Mouse (Mus musculus) neural tube, embryonic 14.5 days (tissue): Measurements from ENCODE around the gene L1cam. TPM values are rescaled to one million over a fixed set of nuclear protein-coding genes. Genes with fewer than 3 reads are reported as not detected.

ENCODE experiments used
- ATAC-seq: fragments of 200-750 bp; cut with Nextera tagmentation; 2 replicates; pipeline ENCODE4 v1.8.0; 2017; ENCODE audit warnings: low read depth, mild to moderate bottlenecking, moderate TSS enrichment, moderate library complexity
- H3K27ac ChIP-seq: fragments of 300-500 bp; sonication (generic); 2 replicates; pipeline ENCODE4 v1.5.1; 2014; ENCODE audit warnings: low read depth, mild to moderate bottlenecking, control low read depth, low read length, moderate library complexity, mixed read lengths
- H3K27me3 ChIP-seq: fragments of 300-500 bp; sonication (generic); 2 replicates; pipeline ENCODE4 v1.6.1; 2014; ENCODE audit warnings: low read length; ENCODE audit not compliant: control insufficient read depth, insufficient read depth
- H3K36me3 ChIP-seq: fragments of 300-500 bp; sonication (generic); 2 replicates; pipeline ENCODE4 v1.6.1; 2014; ENCODE audit warnings: low read length, mixed read lengths; ENCODE audit not compliant: control insufficient read depth, insufficient read depth
- H3K4me1 ChIP-seq: fragments of 300-500 bp; sonication (generic); 2 replicates; pipeline ENCODE4 v1.6.1; 2014; ENCODE audit warnings: low read length; ENCODE audit not compliant: control insufficient read depth, insufficient read depth
- H3K4me2 ChIP-seq: fragments of 300-500 bp; sonication (generic); 2 replicates; pipeline ENCODE4 v1.6.1; 2014; ENCODE audit warnings: mild to moderate bottlenecking, low read depth, low read length, control low read depth
- H3K4me3 ChIP-seq: fragments of 300-500 bp; sonication (generic); 2 replicates; pipeline ENCODE4 v1.5.1; 2014; ENCODE audit warnings: low read depth, low read length, control low read depth, mixed read lengths
- H3K9ac ChIP-seq: fragments of 300-500 bp; sonication (generic); replicated peaks from 2 replicates; pipeline ENCODE4 v1.6.1; 2014; ENCODE audit warnings: low read depth, mild to moderate bottlenecking, control low read depth, low read length, mixed read lengths
- H3K9me3 ChIP-seq: fragments of 300-500 bp; sonication (generic); 2 replicates; pipeline ENCODE4 v1.6.1; 2016; ENCODE audit warnings: low read length; ENCODE audit not compliant: control insufficient read depth
- WGBS: fragments of 180-500 bp; shearing (Covaris S2); extraction: QIAGEN DNeasy Blood & Tissue Kit; methylation state at CpG from one replicate; pipeline ENCODE4 v1.1.7; 2014; 5-methylcytosine and 5-hydroxymethylcytosine counted together
- polyA plus RNA-seq: library from polyadenylated mRNA; unstranded; fragments of >200 nt; fragmentation: Nextera tagmentation; extraction: Ambion mirVana; gene quantifications from 2 replicates; pipeline ENCODE4 v1.2.1, GENCODE M21; 2014

The L1cam gene
- polyA plus RNA-seq, 1 experiment from 2014 or later: 107 TPM

GRCm38 (mm10) chrX:73891551-73892152 lies 4.3 kb downstream of the L1cam start, which contains the start of gene Avpr2:
TSS of gene Avpr2 (plus strand) at chrX:73892102.
- WGBS: 79% methylated on average over 6 of the region's 6 CpGs
- no peaks in the 10 kb centered on the region for H3K36me3 ChIP-seq
- no peak for ATAC-seq
- no peak within 1 kb of the TSS for H3K4me3 ChIP-seq
- no peak within 1 kb of the TSS for H3K27ac ChIP-seq
- no peaks in the 10 kb centered on the region for H3K27me3 ChIP-seq
- no peak within 1 kb of the TSS for H3K9ac ChIP-seq
- H3K4me2 ChIP-seq: no peak within 1 kb of the TSS
- no peaks in the 10 kb centered on the region for H3K9me3 ChIP-seq
- no peaks in the 10 kb centered on the region for H3K4me1 ChIP-seq

GRCm38 (mm10) chrX:73881463-73881862 lies 14.4 kb downstream of the L1cam start:
- H3K4me3 ChIP-seq: no peak overlapping the region
- WGBS: 20% methylated on average over 6 of the region's 6 CpGs

GRCm38 (mm10) chrX:73881036-73881427 lies 14.9 kb downstream of the L1cam start:
- Histone ChIP-seq H3K27ac (peak overlapping the region; percentile 60), H3K4me1 (no peaks in the 10 kb centered on the region), H3K4me3 (peak overlapping the region; percentile 39), H3K4me2 (peak overlapping the region; percentile 59), H3K9ac (peak overlapping the region; percentile 63), H3K27me3 (no peaks in the 10 kb centered on the region), H3K36me3 (no peaks in the 10 kb centered on the region), H3K9me3 (no peaks in the 10 kb centered on the region)
- WGBS: 35% methylated on average over 13 of the region's 16 CpGs
- peak; percentile 44 for ATAC-seq

More at GRCm38 (mm10) chrX:73881463-73881862, 14.4 kb downstream of the L1cam start:
- Histone ChIP-seq H3K27me3 (no peaks in the 10 kb centered on the region), H3K27ac (peak overlapping the region; percentile 60; the same call in 1 of the 2 replicates), H3K36me3 (no peaks in the 10 kb centered on the region), H3K4me2 (peak overlapping the region; percentile 59; the same call in 1 of the 2 replicates), H3K9me3 (no peaks in the 10 kb centered on the region), H3K4me1 (no peaks in the 10 kb centered on the region), H3K9ac (no peak overlapping the region; the same call in 1 of the 2 replicates)
- ATAC-seq: peak; percentile 19; the same call in 1 of the 2 replicates

- 16% methylated on average over 35 of the region's 48 CpGs for WGBS
- Histone ChIP-seq H3K27me3 (no peaks in the 10 kb centered on the region), H3K4me2 (peak overlapping the region; percentile 59), H3K36me3 (no peaks in the 10 kb centered on the region), H3K9ac (peak overlapping the region; percentile 63), H3K9me3 (no peaks in the 10 kb centered on the region), H3K4me1 (no peaks in the 10 kb centered on the region), H3K4me3 (peak overlapping the region; percentile 39), H3K27ac (peak overlapping the region; percentile 60)
- peak; percentile 67 for ATAC-seq
These were observed 15.5 kb downstream of the L1cam start for GRCm38 (mm10) chrX:73880194-73881035.

GRCm38 (mm10) chrX:73877014-73877413 lies 18.9 kb downstream of the L1cam start:
- no peaks in the 10 kb centered on the region for H3K4me1 ChIP-seq
- no peak overlapping the region for H3K27ac ChIP-seq
- whole genome bisulfite sequencing: 77% methylated on average over 1 of the region's 1 CpGs
- no peaks in the 10 kb centered on the region for H3K36me3 ChIP-seq
- H3K4me3 ChIP-seq: no peak overlapping the region
- H3K4me2 ChIP-seq: peak overlapping the region; percentile 1; the same call in 1 of the 2 replicates
- no peak overlapping the region for H3K9ac ChIP-seq
- H3K9me3 ChIP-seq: no peaks in the 10 kb centered on the region
- no peaks in the 10 kb centered on the region for H3K27me3 ChIP-seq
- no peak for ATAC-seq

GRCm38 (mm10) chrX:73875881-73876280 lies 20.0 kb downstream of the L1cam start:
- 76% methylated on average over 2 of the region's 2 CpGs for WGBS
- no peak overlapping the region for H3K27ac ChIP-seq
- H3K4me3 ChIP-seq: no peak overlapping the region
- no peaks in the 10 kb centered on the region for H3K4me1 ChIP-seq
- no peaks in the 10 kb centered on the region for H3K36me3 ChIP-seq
- no peaks in the 10 kb centered on the region for H3K9me3 ChIP-seq
- H3K27me3 ChIP-seq: no peaks in the 10 kb centered on the region
- no peak overlapping the region for H3K9ac ChIP-seq
- 0 out of 2 replicates have a peak overlapping the region, but pooled peaks have one; percentile 14 for H3K4me2 ChIP-seq
- no peak for ATAC-seq

GRCm38 (mm10) chrX:73871956-73872355 lies 23.9 kb downstream of the L1cam start:
- no peaks in the 10 kb centered on the region for H3K27me3 ChIP-seq
- H3K9ac ChIP-seq: no peak overlapping the region
- WGBS: 53% methylated on average over 1 of the region's 1 CpGs
- ATAC-seq: no peak
- H3K4me1 ChIP-seq: no peaks in the 10 kb centered on the region
- no peak overlapping the region for H3K4me2 ChIP-seq
- 0 out of 2 replicates have a peak, but pooled peaks cover 4% of the 10 kb centered on the region for H3K36me3 ChIP-seq
- no peak overlapping the region for H3K27ac ChIP-seq
- no peak overlapping the region for H3K4me3 ChIP-seq
- H3K9me3 ChIP-seq: no peaks in the 10 kb centered on the region

- no peaks in the 10 kb centered on the region for H3K27me3 ChIP-seq
- H3K9ac ChIP-seq: no peak overlapping the region
- ATAC-seq: no peak
- no peak overlapping the region for H3K4me2 ChIP-seq
- no peak overlapping the region for H3K4me3 ChIP-seq
- H3K27ac ChIP-seq: no peak overlapping the region
- no peaks in the 10 kb centered on the region for H3K9me3 ChIP-seq
- H3K36me3 ChIP-seq: 0 out of 2 replicates have a peak, but pooled peaks cover 4% of the 10 kb centered on the region
- H3K4me1 ChIP-seq: no peaks in the 10 kb centered on the region
These were observed 24.4 kb downstream of the L1cam start for GRCm38 (mm10) chrX:73871474-73871873.

GRCm38 (mm10) chrX:73869334-73869733 lies 26.6 kb downstream of the L1cam start:
- no peaks in the 10 kb centered on the region for H3K4me1 ChIP-seq
- no peak for ATAC-seq
- WGBS: 14% methylated on average over 5 of the region's 5 CpGs

More at GRCm38 (mm10) chrX:73869334-73869733, 26.6 kb downstream of the L1cam start:
- no peak overlapping the region for H3K9ac ChIP-seq
- H3K4me3 ChIP-seq: no peak overlapping the region
- no peaks in the 10 kb centered on the region for H3K27me3 ChIP-seq
- no peaks in the 10 kb centered on the region for H3K9me3 ChIP-seq
- H3K27ac ChIP-seq: no peak overlapping the region
- H3K4me2 ChIP-seq: no peak overlapping the region
- H3K36me3 ChIP-seq: 0 out of 2 replicates have a peak, but pooled peaks cover 4% of the 10 kb centered on the region
